Comparison of ENCODE assay signal across 11 mouse cellular contexts in genomic region chr13:104938966-104939593, GRCm38 (mm10).
DNase-seq lines count a peak whose midpoint lies in the region; ATAC-seq lines count a peak whose summit lies in the region.
"Had no signal": no experiment of that assay in that cellular context is flagged by ENCODE, and none has a peak within 500 bp of the region (broad histone marks: within the 10 kb centered on the region; RNA-seq: fewer than 3 reads in every experiment).

No protein-coding gene starts in this region.

- H3K36me3 ChIP-seq in limb, embryonic 11.5 days (ENCODE audit: control insufficient read depth, insufficient read depth, low read length): no peaks in the 10 kb centered on the region
- H3K36me3 ChIP-seq: embryonic facial prominence, embryonic 12.5 days; liver, embryonic 13.5 days had no signal

- H3K4me3 ChIP-seq in limb, embryonic 11.5 days (ENCODE audit: low read depth, low read length): no peak overlapping the region
- H3K4me3 ChIP-seq: embryonic facial prominence, embryonic 12.5 days; liver, embryonic 13.5 days had no signal

- H3K27ac ChIP-seq in limb, embryonic 11.5 days (replicated peaks; ENCODE audit: low read depth, low read length): no peak overlapping the region
- H3K27ac ChIP-seq: embryonic facial prominence, embryonic 12.5 days; liver, embryonic 13.5 days had no signal

- intact Hi-C loops in heart, postnatal 36 days (cut with DNase I): no loop called here
- intact Hi-C loops in left cerebral cortex, postnatal 25 days (cut with DNase I): no loop called here

- no peaks in the 10 kb centered on the region for H3K27me3 ChIP-seq in limb, embryonic 11.5 days (ENCODE audit: control insufficient read depth, insufficient read depth, low read length)
- H3K27me3 ChIP-seq: embryonic facial prominence, embryonic 12.5 days; liver, embryonic 13.5 days had no signal

- no peak overlapping the region for H3K9ac ChIP-seq in limb, embryonic 11.5 days (ENCODE audit: low read length)
- H3K9ac ChIP-seq: embryonic facial prominence, embryonic 12.5 days; liver, embryonic 13.5 days had no signal

- WGBS in limb, embryonic 11.5 days: 61% methylated on average over 13 of the region's 13 CpGs

- ATAC-seq in limb, embryonic 11.5 days (ENCODE audit: insufficient number of reproducible peaks, low FRiP score, low TSS enrichment, low read depth): no peak; the same call in 1 of the 2 replicates
- ATAC-seq: intestine, postnatal 0 days had no signal

- peak; percentile 78 for DNase-seq in heart, adult 11 months
- no peak for DNase-seq in heart, postnatal 36 days
- DNase-seq in 416B (ENCODE audit: low read depth): peak; percentile 60
- DNase-seq in R1 (ENCODE audit: low read depth, low spot score): peak; percentile 37
- peak; percentile 36 for DNase-seq in limb, embryonic 11.5 days (ENCODE audit: low spot score)
- no peak for DNase-seq in left cerebral cortex, postnatal 25 days (ENCODE audit: low spot score in 2 of 2)
- DNase-seq in spleen, adult 18-20 months: no peak
- no peak for DNase-seq in ovary, postnatal 14 days (ENCODE audit: low spot score)

- no peak overlapping the region for H3K4me2 ChIP-seq in limb, embryonic 11.5 days (ENCODE audit: low read depth, severe bottlenecking)
- H3K4me2 ChIP-seq: embryonic facial prominence, embryonic 12.5 days; liver, embryonic 13.5 days had no signal

- no peaks in the 10 kb centered on the region for H3K9me3 ChIP-seq in limb, embryonic 11.5 days (ENCODE audit: control insufficient read depth, low read length)
- H3K9me3 ChIP-seq: embryonic facial prominence, embryonic 12.5 days; liver, embryonic 13.5 days had no signal

- peaks cover 2% of the 10 kb centered on the region; the same call in 1 of the 2 replicates for H3K4me1 ChIP-seq in limb, embryonic 11.5 days (ENCODE audit: control insufficient read depth, insufficient read depth, low read length)
- H3K4me1 ChIP-seq: liver, embryonic 13.5 days had no signal

Comparison
In these comparisons a context has a peak if more than half of its experiments do, and no peak if none do; other contexts are left out.
1. DNase-seq: peak in heart, adult 11 months (single experiment), 416B (single experiment), R1 (single experiment) and limb, embryonic 11.5 days (single experiment); none in heart, postnatal 36 days (0 of 2), left cerebral cortex, postnatal 25 days (0 of 2), spleen, adult 18-20 months (0 of 2) and ovary, postnatal 14 days (single experiment).